Mouse (Mus musculus): ENCODE data around the gene Mcm7. TPM values are rescaled to one million over a fixed set of nuclear protein-coding genes. Genes with fewer than 3 reads are reported as not detected.

Gene Mcm7
- polyA plus RNA-seq, 1 experiment from 2014 or later = 36.2 TPM

DNA sequence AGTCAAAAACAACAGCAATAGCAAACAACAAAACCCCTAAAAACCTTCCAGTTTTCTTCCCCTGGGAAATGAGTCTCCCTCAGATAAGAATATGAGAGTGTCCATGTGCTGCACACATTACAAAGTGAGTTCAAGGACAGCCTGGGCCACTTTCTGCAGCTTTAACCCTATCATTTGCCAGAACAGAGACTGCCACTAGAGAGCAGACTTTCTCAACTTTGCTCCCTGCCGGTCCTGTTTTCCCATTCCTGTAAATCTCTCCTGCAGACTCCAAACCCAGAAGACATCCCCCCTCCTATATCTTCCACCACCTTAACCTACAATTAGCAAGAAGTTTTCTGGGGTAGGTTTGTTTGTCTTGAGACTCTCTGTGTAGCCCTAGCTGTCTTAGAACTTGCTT, 27.4 kb upstream of the Mcm7 start:
- TF ChIP-seq EP300 (IDR thresholded peaks at IDR 0.05) (no peak), CTCF (IDR thresholded peaks at IDR 0.05) (peak; percentile 44)
- DNase-seq (ENCODE audit: low spot score) (no peak), ATAC-seq (no peak)
- Histone ChIP-seq H3K9ac (replicated peaks; ENCODE audit: low read depth) (no peak overlapping the region), H3K27ac (ENCODE audit: low read length) (no peak overlapping the region), H3K4me1 (ENCODE audit: insufficient read depth, low read depth, low read length) (peaks cover 4% of the 10 kb centered on the region; the same call in 1 of the 2 replicates), H3K4me2 (replicated peaks; ENCODE audit: low read depth, low read length) (no peak overlapping the region), H3K36me3 (ENCODE audit: insufficient read depth, low read length) (no peaks in the 10 kb centered on the region), H3K9me3 (ENCODE audit: low read length) (no peaks in the 10 kb centered on the region), H3K27me3 (replicated peaks; ENCODE audit: insufficient read depth, low read length) (no peaks in the 10 kb centered on the region), H3K4me3 (ENCODE audit: low read depth, low read length) (no peak overlapping the region)
- 11% methylated on average over 1 of the region's 1 CpGs for WGBS

DNA sequence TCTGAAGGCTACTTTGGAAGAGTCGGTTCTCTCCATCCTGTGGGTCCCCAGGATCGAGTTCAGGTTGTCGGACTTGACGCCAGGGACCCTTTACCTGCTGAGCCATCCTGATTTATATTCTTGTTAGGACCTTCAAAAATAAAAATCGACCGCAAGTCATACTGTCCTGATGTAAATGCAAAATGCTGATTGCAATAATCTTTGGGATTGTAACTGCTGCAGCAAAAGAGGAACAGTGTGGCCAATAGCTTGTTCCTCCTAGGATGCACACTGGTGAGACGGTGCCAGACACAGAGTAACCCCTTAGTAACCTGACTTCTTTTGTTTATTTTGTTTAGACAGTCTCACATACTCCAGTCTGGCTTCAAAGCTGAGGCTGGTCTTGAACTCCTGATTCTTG, 23.2 kb upstream of the Mcm7 start:
- 65% methylated on average over 7 of the region's 7 CpGs for WGBS
- Histone ChIP-seq H3K36me3 (ENCODE audit: insufficient read depth, low read length) (no peaks in the 10 kb centered on the region), H3K9ac (replicated peaks; ENCODE audit: low read depth) (peak overlapping the region; percentile 64; the same call in 1 of the 2 replicates), H3K27me3 (replicated peaks; ENCODE audit: insufficient read depth, low read length) (no peaks in the 10 kb centered on the region), H3K4me3 (ENCODE audit: low read depth, low read length) (no peak overlapping the region), H3K4me1 (ENCODE audit: insufficient read depth, low read depth, low read length) (peaks cover 4% of the 10 kb centered on the region; the same call in 1 of the 2 replicates), H3K4me2 (replicated peaks; ENCODE audit: low read depth, low read length) (peak overlapping the region; percentile 86), H3K27ac (ENCODE audit: low read length) (0 out of 2 replicates have a peak overlapping the region, but pooled peaks have one; percentile 66), H3K9me3 (ENCODE audit: low read length) (no peaks in the 10 kb centered on the region)
- no peak for ATAC-seq
- TF ChIP-seq EP300 (IDR thresholded peaks at IDR 0.05) (no peak), CTCF (IDR thresholded peaks at IDR 0.05) (no peak)
- no peak for DNase-seq (ENCODE audit: low spot score)

DNA sequence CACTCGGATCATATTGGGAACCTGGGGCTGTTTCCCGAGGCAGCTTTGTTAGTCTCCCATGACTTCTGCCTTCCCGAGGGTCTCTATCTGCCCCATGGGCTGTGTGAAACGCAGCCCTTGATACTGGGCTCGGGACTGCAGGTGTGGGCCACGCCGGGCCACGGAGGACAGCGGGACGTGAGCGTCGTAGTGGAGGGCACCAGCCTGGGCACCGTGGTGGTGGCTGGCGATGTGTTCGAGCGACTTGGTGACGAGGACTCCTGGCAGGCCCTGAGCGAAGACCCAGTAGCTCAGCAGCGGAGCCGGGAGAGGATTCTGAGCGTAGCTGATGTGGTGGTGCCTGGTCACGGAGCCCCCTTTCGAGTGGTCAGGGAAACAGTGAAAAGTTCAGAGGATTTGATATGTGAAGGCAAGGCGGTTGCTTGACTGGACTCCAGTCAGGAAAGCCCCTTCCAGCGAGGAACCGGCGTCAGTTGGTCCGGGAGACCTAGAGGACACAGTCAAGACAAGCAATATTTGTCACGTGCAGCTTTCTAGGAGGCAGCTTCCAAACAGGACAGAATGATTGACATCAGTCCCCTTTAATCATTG, 22.6 kb upstream of the Mcm7 start:
- under 1% methylated on average over 29 of the region's 29 CpGs for WGBS

DNA sequence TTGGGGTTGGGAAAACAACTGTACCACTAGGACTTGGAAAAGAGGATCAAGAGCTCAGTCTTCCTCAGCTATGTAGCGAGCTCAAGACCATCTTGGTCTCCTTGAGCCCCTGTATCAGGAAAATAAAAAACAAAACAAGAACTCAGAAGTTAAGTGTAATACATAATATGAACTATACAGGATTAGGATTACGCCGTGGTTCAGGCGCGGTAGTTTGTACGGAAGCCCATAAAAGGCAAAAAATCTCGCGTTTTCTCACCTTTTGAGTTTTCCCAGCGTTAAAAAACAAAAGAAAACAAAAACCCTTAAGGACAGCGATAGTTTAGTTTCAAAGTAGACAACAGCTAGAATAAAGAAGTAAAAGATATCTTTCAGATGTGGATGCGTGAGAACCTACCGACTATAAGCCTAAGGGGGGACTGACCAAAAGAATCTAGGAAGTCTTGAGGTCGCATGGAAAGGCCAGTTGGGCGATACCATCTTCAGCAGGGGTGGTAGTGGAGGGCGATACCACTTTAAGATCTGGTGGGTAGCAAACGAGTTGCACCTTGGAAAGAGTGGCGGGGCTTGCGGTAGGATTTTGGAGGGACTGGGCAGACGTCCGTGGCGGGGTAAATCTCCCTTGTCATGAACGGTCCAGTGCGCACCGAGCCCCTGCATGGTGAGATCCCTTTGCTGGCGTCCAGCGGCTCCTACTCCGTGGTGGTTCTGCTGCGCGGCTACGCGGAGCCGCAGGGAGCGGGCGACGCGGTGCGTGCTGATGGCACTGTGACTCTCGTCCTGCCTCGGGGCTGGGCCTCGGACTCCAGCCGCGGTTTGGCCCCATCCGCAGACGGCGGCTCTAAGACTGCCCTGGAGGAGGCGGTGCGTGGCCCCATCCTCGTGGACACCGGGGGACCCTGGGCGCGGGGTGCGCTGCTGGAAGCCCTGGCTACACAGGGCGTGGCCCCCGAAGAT, 21.8 kb upstream of the Mcm7 start, which contains the start of gene Mblac1:
TSS of gene Mblac1 (plus strand) at position 544 of the 957 bp plus-strand sequence.
- H3K4me1 ChIP-seq (ENCODE audit: insufficient read depth, low read depth, low read length) = peaks cover 4% of the 10 kb centered on the region; the same call in 1 of the 2 replicates
- 5% methylated on average over 54 of the region's 54 CpGs for WGBS
- peak within 1 kb of the TSS; percentile 64 for H3K9ac ChIP-seq (replicated peaks; ENCODE audit: low read depth)
- no peaks in the 10 kb centered on the region for H3K36me3 ChIP-seq (ENCODE audit: insufficient read depth, low read length)
- H3K4me3 ChIP-seq (ENCODE audit: low read depth, low read length) = peak within 1 kb of the TSS; percentile 70
- no peaks in the 10 kb centered on the region for H3K9me3 ChIP-seq (ENCODE audit: low read length)
- peak within 1 kb of the TSS; percentile 86 for H3K4me2 ChIP-seq (replicated peaks; ENCODE audit: low read depth, low read length)
- no peaks in the 10 kb centered on the region for H3K27me3 ChIP-seq (replicated peaks; ENCODE audit: insufficient read depth, low read length)
- TF ChIP-seq CTCF (IDR thresholded peaks at IDR 0.05) = no peak; the same call in 1 of the 2 replicates
- 0 out of 2 replicates have a peak, but pooled peaks have one; percentile 21 for TF ChIP-seq EP300 (IDR thresholded peaks at IDR 0.05)
- peak within 1 kb of the TSS; percentile 66 for H3K27ac ChIP-seq (ENCODE audit: low read length)
- DNase-seq (ENCODE audit: low spot score) (peak; percentile 90), ATAC-seq (peak; percentile 90)

More for the DNA sequence above, 22.6 kb upstream of the Mcm7 start:
- peak overlapping the region; percentile 70 for H3K4me3 ChIP-seq (ENCODE audit: low read depth, low read length)
- H3K27ac ChIP-seq (ENCODE audit: low read length) = peak overlapping the region; percentile 66
- H3K9ac ChIP-seq (replicated peaks; ENCODE audit: low read depth) = peak overlapping the region; percentile 64
- no peaks in the 10 kb centered on the region for H3K36me3 ChIP-seq (ENCODE audit: insufficient read depth, low read length)
- H3K27me3 ChIP-seq (replicated peaks; ENCODE audit: insufficient read depth, low read length) = no peaks in the 10 kb centered on the region
- peaks cover 4% of the 10 kb centered on the region; the same call in 1 of the 2 replicates for H3K4me1 ChIP-seq (ENCODE audit: insufficient read depth, low read depth, low read length)
- H3K4me2 ChIP-seq (replicated peaks; ENCODE audit: low read depth, low read length) = peak overlapping the region; percentile 86
- TF ChIP-seq EP300 (IDR thresholded peaks at IDR 0.05) = no peak
- TF ChIP-seq CTCF (IDR thresholded peaks at IDR 0.05) = 0 out of 2 replicates have a peak, but pooled peaks have one; percentile 1
- no peaks in the 10 kb centered on the region for H3K9me3 ChIP-seq (ENCODE audit: low read length)
- peak; percentile 37 for DNase-seq (ENCODE audit: low spot score)
- peak; percentile 51 for ATAC-seq

DNA sequence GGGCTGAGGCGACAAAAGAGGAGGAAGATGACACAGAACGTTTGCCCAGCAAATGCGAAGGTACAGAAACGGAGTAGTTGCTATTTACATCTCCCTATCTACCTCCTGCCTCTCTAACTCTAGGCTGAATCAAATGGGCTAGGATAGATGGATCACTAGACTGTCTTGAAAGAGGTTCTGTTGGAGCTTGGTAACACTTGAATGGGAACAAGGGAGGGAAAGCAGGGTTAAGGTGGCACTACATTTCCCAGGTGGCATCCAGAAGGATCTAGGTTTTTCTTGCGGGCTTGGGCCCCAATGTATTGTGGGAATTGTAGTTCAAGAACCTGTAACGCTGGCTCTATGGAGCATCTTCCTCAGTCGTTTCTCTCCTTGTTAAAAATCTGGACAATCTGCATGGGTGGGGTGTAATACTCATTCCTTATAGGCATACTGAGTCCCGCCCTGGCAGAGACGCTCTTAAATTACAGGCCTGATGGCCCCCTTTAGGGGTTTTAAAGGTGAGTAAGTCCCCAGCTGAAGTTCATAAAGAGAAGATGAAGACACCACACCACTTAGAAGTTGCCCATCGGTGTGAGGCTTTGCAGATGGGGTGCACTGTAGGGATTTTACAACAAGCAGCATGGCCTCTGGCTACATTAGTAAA, 15.6 kb upstream of the Mcm7 start:
- H3K4me1 ChIP-seq (ENCODE audit: insufficient read depth, low read depth, low read length) = peaks cover 5% of the 10 kb centered on the region; the same call in 1 of the 2 replicates
- H3K4me3 ChIP-seq (ENCODE audit: low read depth, low read length) = peak overlapping the region; percentile 79
- ATAC-seq (peak; percentile 90), DNase-seq (ENCODE audit: low spot score) (peak; percentile 94)
- peak overlapping the region; percentile 32 for H3K9ac ChIP-seq (replicated peaks; ENCODE audit: low read depth)
- H3K36me3 ChIP-seq (ENCODE audit: insufficient read depth, low read length) = 0 out of 2 replicates have a peak, but pooled peaks cover 4% of the 10 kb centered on the region
- H3K4me2 ChIP-seq (replicated peaks; ENCODE audit: low read depth, low read length) = peak overlapping the region; percentile 52
- H3K27ac ChIP-seq (ENCODE audit: low read length) = 0 out of 2 replicates have a peak overlapping the region, but pooled peaks have one; percentile 10
- no peaks in the 10 kb centered on the region for H3K27me3 ChIP-seq (replicated peaks; ENCODE audit: insufficient read depth, low read length)
- under 1% methylated on average over 10 of the region's 10 CpGs for WGBS
- TF ChIP-seq EP300 (IDR thresholded peaks at IDR 0.05) (no peak), CTCF (IDR thresholded peaks at IDR 0.05) (no peak)
- no peaks in the 10 kb centered on the region for H3K9me3 ChIP-seq (ENCODE audit: low read length)

All from lung, postnatal 0 days (tissue).